Mouse (Mus musculus) heart, embryonic 16.5 days (tissue): ENCODE measurements around the gene Sipa1l1. TPM values are rescaled to one million over a fixed set of nuclear protein-coding genes. Genes with fewer than 3 reads are reported as not detected.

ENCODE experiments used
- ATAC-seq: fragments of 200-750 bp; cut with Nextera tagmentation; replicated peaks from 2 replicates; pipeline ENCODE4 v1.8.0; 2017; ENCODE audit warnings: moderate number of reproducible peaks; ENCODE audit not compliant: insufficient read depth, low FRiP score; ENCODE audit errors: extremely low read depth
- H3K27ac ChIP-seq: fragments of 300-500 bp; sonication (generic); 2 replicates; pipeline ENCODE4 v1.5.1; 2014; ENCODE audit warnings: mild to moderate bottlenecking, low read length, control low read depth, moderate library complexity
- H3K27me3 ChIP-seq: fragments of 300-500 bp; sonication (generic); 2 replicates; pipeline ENCODE4 v1.6.1; 2014; ENCODE audit warnings: low read length, mixed read lengths; ENCODE audit not compliant: control insufficient read depth, insufficient read depth
- H3K36me3 ChIP-seq: fragments of 300-500 bp; sonication (generic); 2 replicates; pipeline ENCODE4 v1.6.1; 2014; ENCODE audit not compliant: control insufficient read depth, insufficient read depth
- H3K4me1 ChIP-seq: fragments of 300-500 bp; sonication (generic); 2 replicates; pipeline ENCODE4 v1.6.1; 2014; ENCODE audit warnings: low read length, mixed read lengths; ENCODE audit not compliant: control insufficient read depth, insufficient read depth
- H3K4me2 ChIP-seq: fragments of 300-500 bp; sonication (generic); 2 replicates; pipeline ENCODE4 v1.6.1; 2014; ENCODE audit warnings: low read depth, mild to moderate bottlenecking, control low read depth, low read length
- H3K4me3 ChIP-seq: fragments of 300-500 bp; sonication (generic); 2 replicates; pipeline ENCODE4 v1.5.1; 2014; ENCODE audit warnings: mild to moderate bottlenecking, control low read depth, low read length
- H3K9ac ChIP-seq: fragments of 300-500 bp; sonication (generic); 2 replicates; pipeline ENCODE4 v1.6.1; 2014; ENCODE audit warnings: low read length, control low read depth
- H3K9me3 ChIP-seq: fragments of 300-500 bp; sonication (generic); replicated peaks from 2 replicates; pipeline ENCODE4 v1.6.1; 2016; ENCODE audit warnings: low read length; ENCODE audit not compliant: control insufficient read depth
- WGBS: fragments of 180-500 bp; shearing (Covaris S2); extraction: QIAGEN DNeasy Blood & Tissue Kit; methylation state at CpG from one replicate; pipeline ENCODE4 v1.1.7; 2014; 5-methylcytosine and 5-hydroxymethylcytosine counted together
- polyA plus RNA-seq: library from polyadenylated mRNA; unstranded; fragments of >200 nt; fragmentation: Nextera tagmentation; extraction: Ambion mirVana; gene quantifications from 2 replicates; pipeline ENCODE4 v1.2.1, GENCODE M21; 2015

Sipa1l1 gene
- polyA plus RNA-seq, 1 experiment from 2014 or later, result 19.8 TPM

DNA sequence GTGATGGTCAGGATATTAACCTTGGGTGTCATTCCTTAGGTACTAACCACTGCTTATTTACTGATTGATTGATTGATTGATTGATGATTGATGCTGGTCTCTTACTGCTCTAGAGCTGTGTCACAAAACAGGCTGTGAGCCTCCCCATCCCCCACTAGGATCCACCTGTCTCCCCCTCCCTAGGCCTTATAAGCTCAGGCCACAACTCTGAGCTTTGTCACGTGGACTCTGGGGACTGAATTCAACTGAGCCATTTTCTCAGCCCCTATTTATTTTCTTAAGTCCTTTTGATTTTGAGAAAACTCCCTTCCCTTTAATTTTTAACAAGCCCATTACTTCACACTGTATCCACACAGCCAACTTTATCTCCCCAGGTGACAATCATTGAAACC is 287.3 kb downstream of the Sipa1l1 start:
- no peaks in the 10 kb centered on the region for H3K9me3 ChIP-seq
- no peak for ATAC-seq
- no peaks in the 10 kb centered on the region for H3K27me3 ChIP-seq
- no peak overlapping the region for H3K4me2 ChIP-seq
- no peak overlapping the region for H3K4me3 ChIP-seq
- 0 out of 2 replicates have a peak, but pooled peaks cover 3% of the 10 kb centered on the region for H3K36me3 ChIP-seq
- no peak overlapping the region for H3K27ac ChIP-seq
- 72% methylated on average over 1 of the region's 1 CpGs for WGBS
- H3K4me1 ChIP-seq, result no peaks in the 10 kb centered on the region
- H3K9ac ChIP-seq, result no peak overlapping the region

DNA sequence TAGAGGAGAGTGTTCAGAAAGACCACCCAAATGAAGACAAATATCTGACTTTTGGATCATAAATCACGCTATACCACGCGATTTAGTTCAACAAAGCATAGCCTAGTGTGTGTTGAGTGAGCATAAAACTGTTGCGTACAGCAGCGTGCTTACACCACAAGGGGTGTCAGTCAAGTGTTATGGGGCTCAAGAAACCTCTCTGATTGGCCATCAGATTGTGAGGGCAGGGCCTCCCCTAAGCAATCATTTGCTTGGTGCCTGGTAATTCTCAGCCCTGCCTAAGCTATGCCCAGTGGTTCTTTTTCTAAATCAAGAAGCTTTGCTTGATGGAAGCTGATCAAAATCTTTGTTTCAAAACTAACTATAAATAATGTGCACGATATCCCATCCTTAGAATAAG is 288.5 kb downstream of the Sipa1l1 start:
- Histone ChIP-seq H3K4me2 (no peak overlapping the region), H3K27ac (no peak overlapping the region), H3K4me1 (no peaks in the 10 kb centered on the region), H3K36me3 (no peaks in the 10 kb centered on the region), H3K9me3 (no peaks in the 10 kb centered on the region), H3K27me3 (no peaks in the 10 kb centered on the region), H3K4me3 (no peak overlapping the region), H3K9ac (no peak overlapping the region)
- no peak for ATAC-seq
- WGBS, result 87% methylated on average over 6 of the region's 6 CpGs

DNA sequence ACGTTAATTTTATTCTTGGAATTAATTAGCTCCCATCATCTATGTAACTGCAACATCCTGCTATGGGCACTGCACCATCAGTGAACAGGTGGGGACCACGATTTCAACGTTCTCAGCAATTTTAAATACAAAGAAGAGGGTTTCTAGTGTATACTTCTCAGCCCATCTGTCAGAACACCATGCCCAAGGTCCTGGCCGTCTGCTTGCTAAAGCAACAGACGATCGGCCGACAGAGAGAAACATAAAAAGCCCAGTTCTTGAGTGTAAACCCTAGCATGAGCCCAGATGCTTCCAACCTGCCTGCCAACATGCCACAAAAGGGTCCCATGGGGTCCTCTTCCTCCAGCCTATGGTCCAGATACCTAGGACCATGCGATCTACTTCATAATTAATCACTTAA is 288.9 kb downstream of the Sipa1l1 start:
- Histone ChIP-seq H3K4me3 (no peak overlapping the region), H3K9me3 (no peaks in the 10 kb centered on the region), H3K36me3 (no peaks in the 10 kb centered on the region), H3K27me3 (no peaks in the 10 kb centered on the region), H3K9ac (no peak overlapping the region), H3K4me2 (no peak overlapping the region), H3K27ac (no peak overlapping the region), H3K4me1 (no peaks in the 10 kb centered on the region)
- ATAC-seq, result no peak
- WGBS, result 85% methylated on average over 8 of the region's 8 CpGs

DNA sequence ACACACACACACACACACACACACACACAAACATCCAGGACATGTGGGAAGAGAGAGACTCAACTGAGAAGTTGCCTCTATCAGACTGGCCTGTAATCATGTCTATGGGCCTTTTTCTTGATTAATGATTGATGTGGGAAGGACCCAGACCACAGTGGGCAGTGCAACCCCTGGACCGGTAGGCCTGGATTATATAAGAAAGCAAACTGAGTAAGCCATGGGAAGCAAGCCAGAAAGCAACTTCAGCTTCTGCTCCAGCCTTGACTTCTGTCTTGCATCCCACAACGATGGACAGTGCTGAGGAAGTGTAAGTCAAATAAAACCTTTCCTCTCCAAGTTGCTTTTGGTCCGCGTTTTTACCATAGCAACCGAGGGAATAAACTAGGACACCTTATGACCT is 298.1 kb downstream of the Sipa1l1 start:
- WGBS, result 85% methylated on average over 5 of the region's 5 CpGs
- no peaks in the 10 kb centered on the region for H3K27me3 ChIP-seq
- no peak overlapping the region for H3K4me3 ChIP-seq
- no peak overlapping the region for H3K9ac ChIP-seq
- H3K4me2 ChIP-seq, result no peak overlapping the region
- ATAC-seq, result no peak
- no peak overlapping the region for H3K27ac ChIP-seq
- no peaks in the 10 kb centered on the region for H3K36me3 ChIP-seq
- H3K4me1 ChIP-seq, result peaks cover 10% of the 10 kb centered on the region
- no peaks in the 10 kb centered on the region for H3K9me3 ChIP-seq

DNA sequence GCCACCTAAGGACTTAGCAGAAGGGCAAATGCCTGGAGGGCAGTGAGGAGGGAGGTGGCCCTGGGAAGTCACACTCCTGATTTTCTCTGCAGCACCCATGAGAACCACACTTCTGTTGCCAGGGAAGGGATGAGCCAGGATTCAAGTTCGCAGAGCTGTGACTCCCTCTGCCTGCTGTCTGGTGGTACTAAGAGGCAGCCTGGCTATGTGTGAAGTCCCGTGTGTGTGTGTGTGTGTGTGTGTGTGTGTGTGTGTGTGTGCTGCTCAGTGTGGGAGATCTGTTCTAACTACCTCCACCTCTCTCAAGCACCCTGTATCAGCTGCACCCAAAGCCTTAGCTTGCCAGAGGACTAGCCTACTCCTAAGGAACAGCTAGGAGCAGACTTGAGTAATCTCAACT is 298.5 kb downstream of the Sipa1l1 start:
- no peak overlapping the region for H3K27ac ChIP-seq
- peaks cover 10% of the 10 kb centered on the region for H3K4me1 ChIP-seq
- no peaks in the 10 kb centered on the region for H3K27me3 ChIP-seq
- 69% methylated on average over 2 of the region's 2 CpGs for WGBS
- no peak overlapping the region for H3K4me3 ChIP-seq
- ATAC-seq, result no peak
- H3K4me2 ChIP-seq, result no peak overlapping the region
- H3K9ac ChIP-seq, result no peak overlapping the region
- H3K36me3 ChIP-seq, result no peaks in the 10 kb centered on the region
- H3K9me3 ChIP-seq, result no peaks in the 10 kb centered on the region

DNA sequence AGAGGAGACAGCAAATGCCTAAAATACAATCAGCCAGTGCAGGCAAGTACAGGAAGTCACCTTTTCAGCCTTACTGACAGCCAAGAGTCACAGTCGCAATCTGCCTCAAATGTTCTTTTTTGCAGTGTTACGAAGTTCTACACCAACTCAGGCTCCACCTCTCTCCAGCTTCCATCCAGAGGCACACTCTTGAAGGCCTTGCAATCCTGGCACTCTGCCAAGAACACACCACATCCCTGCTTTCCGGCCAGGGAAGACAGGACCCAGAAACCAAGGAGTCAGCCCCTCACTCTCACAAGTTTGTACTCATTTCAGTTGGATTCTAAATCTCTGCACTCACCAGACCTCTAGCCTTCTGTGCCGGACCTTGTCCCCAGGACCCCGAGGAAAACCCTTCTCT is 299.3 kb downstream of the Sipa1l1 start:
- H3K27ac ChIP-seq, result no peak overlapping the region
- no peak overlapping the region for H3K4me2 ChIP-seq
- H3K36me3 ChIP-seq, result no peaks in the 10 kb centered on the region
- no peaks in the 10 kb centered on the region for H3K27me3 ChIP-seq
- ATAC-seq, result no peak; the same call in 1 of the 2 replicates
- no peaks in the 10 kb centered on the region for H3K9me3 ChIP-seq
- 32% methylated on average over 5 of the region's 5 CpGs for WGBS
- H3K4me1 ChIP-seq, result peaks cover 10% of the 10 kb centered on the region
- no peak overlapping the region for H3K4me3 ChIP-seq
- 0 out of 2 replicates have a peak overlapping the region, but pooled peaks have one; percentile 11 for H3K9ac ChIP-seq

DNA sequence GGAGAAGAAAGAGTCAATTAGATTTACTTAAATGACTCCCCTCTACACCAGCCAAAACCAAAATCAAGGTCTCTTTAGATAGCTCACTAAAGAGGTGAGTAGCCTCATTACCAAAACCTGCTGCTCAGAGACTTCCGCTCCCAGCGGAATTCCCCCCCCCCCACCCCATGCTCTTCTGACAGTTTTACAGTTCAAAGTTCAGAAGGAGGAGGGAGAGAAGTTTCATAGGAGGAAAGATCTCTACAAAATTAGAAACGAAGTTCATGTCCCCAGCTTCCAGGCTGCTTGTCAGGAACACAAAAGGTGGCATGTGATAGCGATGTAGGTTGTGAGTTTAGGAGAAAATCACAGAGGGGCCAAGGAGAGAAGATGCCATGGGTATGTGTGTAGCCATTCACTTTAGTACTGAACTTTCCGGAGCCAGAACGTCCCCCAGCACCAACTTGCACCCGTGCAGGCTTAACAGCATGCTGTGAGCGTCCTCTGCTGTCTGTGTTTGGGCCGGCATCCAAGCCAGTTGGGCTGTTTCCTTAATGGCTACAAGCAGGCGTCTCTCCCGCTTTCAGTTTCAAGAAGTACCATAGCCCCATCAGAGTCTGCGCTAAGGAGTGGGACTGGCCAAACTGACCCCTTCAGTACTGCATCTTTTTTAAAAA is 300.7 kb downstream of the Sipa1l1 start:
- peak; percentile 68 for ATAC-seq
- Histone ChIP-seq H3K9me3 (no peaks in the 10 kb centered on the region; the same call in 1 of the 2 replicates), H3K27me3 (no peaks in the 10 kb centered on the region), H3K4me2 (peak overlapping the region; percentile 82), H3K36me3 (no peaks in the 10 kb centered on the region), H3K4me1 (peaks cover 10% of the 10 kb centered on the region), H3K4me3 (peak overlapping the region; percentile 59), H3K27ac (peak overlapping the region; percentile 77), H3K9ac (peak overlapping the region; percentile 62)
- WGBS, result 3% methylated on average over 12 of the region's 12 CpGs

DNA sequence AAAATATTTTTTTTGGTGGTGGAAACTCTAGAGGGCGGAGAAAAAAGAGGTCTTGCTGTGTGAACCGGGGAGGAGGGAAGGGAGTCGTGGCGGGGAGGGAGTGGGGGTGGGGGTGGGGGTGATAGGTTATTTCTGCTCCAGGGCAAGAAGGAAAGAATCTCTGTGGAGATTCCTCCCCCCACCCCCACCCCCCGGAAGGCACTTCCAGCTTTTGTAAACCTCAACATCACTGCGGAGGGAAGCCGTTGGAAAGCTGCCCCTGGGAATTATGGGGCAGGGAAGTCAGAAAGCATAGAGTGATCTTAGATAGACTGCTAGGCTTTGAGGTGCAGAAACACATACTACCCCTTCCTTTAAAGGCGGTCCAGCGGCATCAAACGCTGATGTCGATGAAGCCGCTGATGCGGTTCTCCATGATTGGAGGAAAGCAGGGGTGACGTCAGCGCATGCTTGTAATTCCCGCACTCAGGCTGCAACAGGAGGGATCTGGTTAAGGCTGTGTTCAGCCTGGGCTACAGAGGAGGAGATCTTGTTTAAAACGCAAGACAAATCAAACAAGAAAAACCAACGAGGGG is 301.3 kb downstream of the Sipa1l1 start:
- no peaks in the 10 kb centered on the region for H3K36me3 ChIP-seq
- peak; percentile 85 for ATAC-seq
- H3K27me3 ChIP-seq, result no peaks in the 10 kb centered on the region
- H3K4me2 ChIP-seq, result peak overlapping the region; percentile 82
- H3K9me3 ChIP-seq, result peaks cover 4% of the 10 kb centered on the region
- WGBS, result 2% methylated on average over 18 of the region's 18 CpGs
- peak overlapping the region; percentile 62 for H3K9ac ChIP-seq
- peaks cover 10% of the 10 kb centered on the region for H3K4me1 ChIP-seq
- H3K27ac ChIP-seq, result peak overlapping the region; percentile 77
- peak overlapping the region; percentile 59 for H3K4me3 ChIP-seq

DNA sequence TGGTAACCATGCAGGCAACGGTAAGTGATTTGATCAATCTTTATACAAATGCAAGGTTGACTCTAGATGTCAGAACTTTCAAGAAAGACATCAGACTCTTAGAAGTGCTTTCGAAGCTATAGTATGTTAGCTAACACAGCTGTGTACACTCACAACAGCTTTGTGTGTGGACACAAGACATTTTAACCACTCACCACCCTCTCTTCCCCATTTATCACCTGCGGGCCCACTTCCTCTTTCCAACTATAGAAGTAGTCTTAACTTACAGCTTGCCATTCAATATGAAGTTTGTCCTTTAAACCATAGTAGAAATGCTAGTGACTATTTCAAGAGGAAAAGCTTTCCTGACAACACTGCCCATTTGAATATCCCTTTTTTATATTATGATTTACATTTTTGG is 303.7 kb downstream of the Sipa1l1 start:
- H3K36me3 ChIP-seq, result no peaks in the 10 kb centered on the region
- H3K27me3 ChIP-seq, result no peaks in the 10 kb centered on the region
- H3K4me3 ChIP-seq, result no peak overlapping the region
- 79% methylated on average over 3 of the region's 3 CpGs for WGBS
- ATAC-seq, result no peak
- H3K4me2 ChIP-seq, result no peak overlapping the region
- H3K9me3 ChIP-seq, result peaks cover 4% of the 10 kb centered on the region
- H3K9ac ChIP-seq, result no peak overlapping the region
- no peak overlapping the region for H3K27ac ChIP-seq
- peaks cover 12% of the 10 kb centered on the region for H3K4me1 ChIP-seq
